Mouse (Mus musculus): ENCODE data around the gene Akap13.

DNA sequence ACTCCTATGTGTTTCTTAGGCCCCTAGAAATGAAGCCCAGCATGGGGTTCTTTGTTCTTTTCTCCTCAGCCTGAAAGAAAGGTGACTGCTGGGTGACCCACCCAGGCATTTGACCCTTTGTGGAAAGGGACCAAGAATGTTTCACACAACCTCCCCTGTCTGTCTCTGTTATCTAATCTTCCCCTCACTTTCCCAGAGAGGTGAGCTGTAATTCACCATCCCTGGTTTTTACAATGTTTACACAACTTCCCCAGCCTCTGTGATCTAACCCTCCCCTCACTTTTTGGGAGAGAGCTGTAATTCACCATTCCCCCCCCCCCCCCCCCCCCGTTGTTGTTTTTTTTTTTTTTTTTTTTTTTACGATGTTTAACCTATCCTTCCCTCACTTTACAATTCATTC, 331.5 kb downstream of the Akap13 start:
- TF ChIP-seq CTCF (IDR thresholded peaks at IDR 0.05) (no peak), EP300 (IDR thresholded peaks at IDR 0.05) (no peak)

Measured in lung, postnatal 0 days (tissue).